Mouse (Mus musculus) heart, embryonic 15.5 days (tissue): ENCODE measurements around the gene Fam83e. TPM values are rescaled to one million over a fixed set of nuclear protein-coding genes. Genes with fewer than 3 reads are reported as not detected.
A peak's percentile ranks its signal among the peaks of the same experiment; 100 is the strongest.

ENCODE experiments used
- ATAC-seq: fragments of 200-750 bp; cut with Nextera tagmentation; replicated peaks from 2 replicates; pipeline ENCODE4 v1.8.0; 2017; ENCODE audit warnings: low read depth, moderate TSS enrichment; ENCODE audit not compliant: insufficient number of reproducible peaks, insufficient read depth, low FRiP score
- H3K27ac ChIP-seq: fragments of 300-500 bp; sonication (generic); 2 replicates; pipeline ENCODE4 v1.5.1; 2015; ENCODE audit warnings: mild to moderate bottlenecking, inconsistent platforms
- H3K27me3 ChIP-seq: fragments of 300-500 bp; sonication (generic); 2 replicates; pipeline ENCODE4 v1.6.1; 2015; ENCODE audit warnings: inconsistent platforms
- H3K36me3 ChIP-seq: fragments of 300-500 bp; sonication (generic); 2 replicates; pipeline ENCODE4 v1.6.1; 2015; ENCODE audit warnings: mild to moderate bottlenecking, inconsistent platforms
- H3K4me1 ChIP-seq: fragments of 300-500 bp; sonication (generic); replicated peaks from 2 replicates; pipeline ENCODE4 v1.6.1; 2015; ENCODE audit warnings: inconsistent platforms
- H3K4me2 ChIP-seq: fragments of 300-500 bp; sonication (generic); 2 replicates; pipeline ENCODE4 v1.6.1; 2015; ENCODE audit warnings: inconsistent platforms, mild to moderate bottlenecking, moderate library complexity
- H3K4me3 ChIP-seq: fragments of 300-500 bp; sonication (generic); 2 replicates; pipeline ENCODE4 v1.5.1; 2015; ENCODE audit warnings: mild to moderate bottlenecking, inconsistent platforms
- H3K9ac ChIP-seq: fragments of 300-500 bp; sonication (generic); 2 replicates; pipeline ENCODE4 v1.6.1; 2015; ENCODE audit warnings: mild to moderate bottlenecking, inconsistent platforms
- H3K9me3 ChIP-seq: fragments of 300-500 bp; sonication (generic); replicated peaks from 2 replicates; pipeline ENCODE4 v1.6.1; 2016; ENCODE audit warnings: inconsistent platforms
- WGBS: fragments of 180-500 bp; shearing (Covaris S2); methylation state at CpG from one replicate; pipeline ENCODE4 v1.1.7; 2015; ENCODE audit warnings: mixed read lengths; 5-methylcytosine and 5-hydroxymethylcytosine counted together
- polyA plus RNA-seq: library from polyadenylated mRNA; unstranded; fragments of >200 nt; fragmentation: Nextera tagmentation; extraction: Ambion mirVana; gene quantifications from 2 replicates; pipeline ENCODE4 v1.2.1, GENCODE M21; 2015

Fam83e gene
- 0.25 and 0.65 TPM in 2 replicates for polyA plus RNA-seq

- no peaks in the 10 kb centered on the region for H3K9me3 ChIP-seq
- H3K27me3 ChIP-seq: no peaks in the 10 kb centered on the region
- WGBS: 74% methylated on average over 14 of the region's 14 CpGs
- H3K4me2 ChIP-seq: no peak within 1 kb of the TSS
- ATAC-seq: no peak
- H3K9ac ChIP-seq: no peak within 1 kb of the TSS
- peaks cover 29% of the 10 kb centered on the region for H3K36me3 ChIP-seq
- no peak within 1 kb of the TSS for H3K4me3 ChIP-seq
- peaks cover 30% of the 10 kb centered on the region for H3K4me1 ChIP-seq
- H3K27ac ChIP-seq: no peak within 1 kb of the TSS
Measured at GRCm38 (mm10) chr7:45720413-45721233, at the start of gene Fam83e. Fam83e (plus strand) TSS chr7:45721212.

GRCm38 (mm10) chr7:45677627-45678295, 43.3 kb upstream of the Fam83e start:
- Histone ChIP-seq H3K4me2 (no peak overlapping the region), H3K36me3 (no peaks in the 10 kb centered on the region), H3K4me3 (no peak overlapping the region), H3K9ac (no peak overlapping the region), H3K4me1 (peaks cover 33% of the 10 kb centered on the region), H3K9me3 (no peaks in the 10 kb centered on the region), H3K27ac (no peak overlapping the region), H3K27me3 (no peaks in the 10 kb centered on the region)
- ATAC-seq: no peak
- 74% methylated on average over 7 of the region's 7 CpGs for WGBS

- Histone ChIP-seq H3K36me3 (no peaks in the 10 kb centered on the region), H3K4me1 (peaks cover 38% of the 10 kb centered on the region), H3K4me2 (no peak overlapping the region), H3K4me3 (no peak overlapping the region), H3K9ac (no peak overlapping the region), H3K9me3 (no peaks in the 10 kb centered on the region), H3K27ac (no peak overlapping the region), H3K27me3 (no peaks in the 10 kb centered on the region)
- 89% methylated on average over 14 of the region's 14 CpGs for WGBS
- ATAC-seq: no peak
Measured at GRCm38 (mm10) chr7:45678513-45678912, 42.5 kb upstream of the Fam83e start.

- Histone ChIP-seq H3K4me3 (no peak overlapping the region), H3K9me3 (no peaks in the 10 kb centered on the region), H3K4me1 (peaks cover 38% of the 10 kb centered on the region), H3K27ac (peak overlapping the region; percentile 80), H3K4me2 (no peak overlapping the region), H3K36me3 (no peaks in the 10 kb centered on the region), H3K27me3 (peaks cover 5% of the 10 kb centered on the region; the same call in 1 of the 2 replicates), H3K9ac (no peak overlapping the region)
- WGBS: 59% methylated on average over 14 of the region's 14 CpGs
- ATAC-seq: peak; percentile 69
Measured at GRCm38 (mm10) chr7:45679966-45680621, 40.9 kb upstream of the Fam83e start.

- WGBS: 63% methylated on average over 8 of the region's 8 CpGs
- Histone ChIP-seq H3K9ac (no peak overlapping the region), H3K4me2 (no peak overlapping the region), H3K27me3 (peaks cover 6% of the 10 kb centered on the region; the same call in 1 of the 2 replicates), H3K27ac (peak overlapping the region; percentile 80), H3K9me3 (no peaks in the 10 kb centered on the region), H3K4me1 (peaks cover 38% of the 10 kb centered on the region), H3K36me3 (no peaks in the 10 kb centered on the region), H3K4me3 (no peak overlapping the region)
- ATAC-seq: peak; percentile 48
Measured at GRCm38 (mm10) chr7:45681046-45681736, 39.8 kb upstream of the Fam83e start.

GRCm38 (mm10) chr7:45682144-45683126, 38.6 kb upstream of the Fam83e start:
- H3K9ac ChIP-seq: peak overlapping the region; percentile 46; the same call in 1 of the 2 replicates
- WGBS: 30% methylated on average over 14 of the region's 14 CpGs
- H3K36me3 ChIP-seq: no peaks in the 10 kb centered on the region
- peak; percentile 38; the same call in 1 of the 2 replicates for ATAC-seq
- peak overlapping the region; percentile 15; the same call in 1 of the 2 replicates for H3K4me3 ChIP-seq
- H3K4me1 ChIP-seq: peaks cover 38% of the 10 kb centered on the region
- H3K4me2 ChIP-seq: peak overlapping the region; percentile 52
- no peaks in the 10 kb centered on the region for H3K9me3 ChIP-seq
- peak overlapping the region; percentile 80 for H3K27ac ChIP-seq
- H3K27me3 ChIP-seq: peaks cover 6% of the 10 kb centered on the region; the same call in 1 of the 2 replicates

- H3K9me3 ChIP-seq: no peaks in the 10 kb centered on the region
- H3K4me1 ChIP-seq: peaks cover 38% of the 10 kb centered on the region
- H3K9ac ChIP-seq: no peak within 1 kb of the TSS
- 79% methylated on average over 7 of the region's 7 CpGs for WGBS
- H3K36me3 ChIP-seq: no peaks in the 10 kb centered on the region
- H3K27ac ChIP-seq: no peak within 1 kb of the TSS
- no peak within 1 kb of the TSS for H3K4me2 ChIP-seq
- no peak for ATAC-seq
- H3K27me3 ChIP-seq: peaks cover 6% of the 10 kb centered on the region
- H3K4me3 ChIP-seq: no peak within 1 kb of the TSS
Measured at GRCm38 (mm10) chr7:45683396-45684050, 37.5 kb upstream of the Fam83e start, which contains the start of gene Ntn5. Ntn5 (plus strand) TSS chr7:45684022.

GRCm38 (mm10) chr7:45685811-45686210, 35.2 kb upstream of the Fam83e start:
- Histone ChIP-seq H3K4me2 (no peak overlapping the region), H3K27me3 (peaks cover 6% of the 10 kb centered on the region), H3K27ac (no peak overlapping the region), H3K9me3 (no peaks in the 10 kb centered on the region), H3K4me3 (no peak overlapping the region), H3K9ac (no peak overlapping the region), H3K4me1 (peaks cover 39% of the 10 kb centered on the region), H3K36me3 (no peaks in the 10 kb centered on the region)
- 50% methylated on average over 10 of the region's 10 CpGs for WGBS
- ATAC-seq: no peak

- no peak for ATAC-seq
- peaks cover 6% of the 10 kb centered on the region for H3K27me3 ChIP-seq
Measured at GRCm38 (mm10) chr7:45686841-45687240, 34.2 kb upstream of the Fam83e start.

More at GRCm38 (mm10) chr7:45686841-45687240, 34.2 kb upstream of the Fam83e start:
- Histone ChIP-seq H3K9ac (no peak overlapping the region), H3K9me3 (no peaks in the 10 kb centered on the region), H3K36me3 (no peaks in the 10 kb centered on the region), H3K4me1 (peaks cover 29% of the 10 kb centered on the region), H3K27ac (no peak overlapping the region), H3K4me3 (no peak overlapping the region), H3K4me2 (no peak overlapping the region)
- WGBS: 74% methylated on average over 3 of the region's 3 CpGs
